Mouse (Mus musculus): ENCODE measurements around the gene Ttc3.

DNA sequence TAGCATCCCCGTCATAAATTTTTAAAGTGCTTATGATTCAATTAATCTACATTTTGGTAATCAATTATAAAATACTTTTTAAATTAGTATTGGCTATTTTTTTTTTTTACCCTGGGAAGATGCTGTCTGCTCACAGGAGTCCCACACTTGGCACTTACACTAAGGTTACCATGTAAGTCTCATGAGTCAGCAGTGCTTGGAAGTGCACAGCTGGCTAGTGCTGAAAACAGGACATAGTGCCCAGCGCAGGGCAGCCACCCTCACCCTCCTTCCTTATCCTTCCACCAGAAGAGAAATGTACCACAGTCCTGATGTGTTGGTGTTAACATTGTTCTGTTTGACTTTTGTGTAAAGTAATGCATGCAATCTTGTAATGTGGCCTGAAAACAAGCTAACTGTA lies 98.0 kb downstream of the Ttc3 start:
- TF ChIP-seq MAX (IDR thresholded peaks at IDR 0.05): no peak
- no peak for TF ChIP-seq CTCF (IDR thresholded peaks at IDR 0.05; ENCODE audit: control insufficient read depth, insufficient read depth, insufficient read length)
- no peak for TF ChIP-seq USF1 (IDR thresholded peaks at IDR 0.05; ENCODE audit: low read depth)
- TF ChIP-seq MYOD1 (IDR thresholded peaks at IDR 0.05; ENCODE audit: control insufficient read depth, insufficient read length, low read depth): no peak
- TF ChIP-seq FOSL1 (IDR thresholded peaks at IDR 0.05; ENCODE audit: insufficient read depth, low read length, poor library complexity, severe bottlenecking): no peak
- TF ChIP-seq CEBPB (IDR thresholded peaks at IDR 0.05; ENCODE audit: low read depth): no peak

All from C2C12 (cell line).